Mouse (Mus musculus) intestine, embryonic 14.5 days (tissue): ENCODE results near the gene E4f1. TPM values are rescaled to one million over a fixed set of nuclear protein-coding genes. Genes with fewer than 3 reads are reported as not detected.

Experiments
- ATAC-seq: fragments of 200-750 bp; cut with Nextera tagmentation; replicated peaks from 2 replicates; pipeline ENCODE4 v1.8.0; 2017; ENCODE audit warnings: low read depth, moderate number of reproducible peaks, moderate TSS enrichment, moderate library complexity; ENCODE audit not compliant: low FRiP score, low TSS enrichment
- DNase-seq: peaks from one replicate; pipeline ENCODE4 v3.0.0-alpha.2; 2018; ENCODE audit warnings: low spot score
- H3K27ac ChIP-seq: fragments of 300-500 bp; sonication (generic); 2 replicates; pipeline ENCODE4 v1.5.1; 2014; ENCODE audit warnings: low read depth, mild to moderate bottlenecking, control low read depth
- H3K27me3 ChIP-seq: fragments of 300-500 bp; sonication (generic); replicated peaks from 2 replicates; pipeline ENCODE4 v1.6.1; 2014; ENCODE audit warnings: low read length, control low read depth; ENCODE audit not compliant: control insufficient read depth, insufficient read depth
- H3K36me3 ChIP-seq: fragments of 300-500 bp; sonication (generic); 2 replicates; pipeline ENCODE4 v1.6.1; 2014; ENCODE audit warnings: low read length, control low read depth; ENCODE audit not compliant: control insufficient read depth, insufficient read depth
- H3K4me1 ChIP-seq: fragments of 300-500 bp; sonication (generic); replicated peaks from 2 replicates; pipeline ENCODE4 v1.6.1; 2014; ENCODE audit warnings: low read length, control low read depth, mixed read lengths; ENCODE audit not compliant: control insufficient read depth, insufficient read depth
- H3K4me2 ChIP-seq: fragments of 300-500 bp; sonication (generic); 2 replicates; pipeline ENCODE4 v1.6.1; 2014; ENCODE audit warnings: low read length
- H3K4me3 ChIP-seq: fragments of 300-500 bp; sonication (generic); 2 replicates; pipeline ENCODE4 v1.5.1; 2014; ENCODE audit warnings: low read depth, low read length, control low read depth, mixed read lengths
- H3K9ac ChIP-seq: fragments of 300-500 bp; sonication (generic); 2 replicates; pipeline ENCODE4 v1.6.1; 2014; ENCODE audit warnings: mild to moderate bottlenecking, low read length
- H3K9me3 ChIP-seq: fragments of 300-500 bp; sonication (generic); 2 replicates; pipeline ENCODE4 v1.6.1; 2016; ENCODE audit warnings: low read length, control low read depth; ENCODE audit not compliant: control insufficient read depth
- WGBS: fragments of 180-500 bp; shearing (Covaris S2); extraction: QIAGEN DNeasy Blood & Tissue Kit; methylation state at CpG from one replicate; pipeline ENCODE4 v1.1.7; 2014; 5-methylcytosine and 5-hydroxymethylcytosine counted together
- polyA plus RNA-seq: library from polyadenylated mRNA; unstranded; fragments of >200 nt; fragmentation: Nextera tagmentation; extraction: Ambion mirVana; gene quantifications from 2 replicates; pipeline ENCODE4 v1.2.1, GENCODE M21; 2014

E4f1 gene
- polyA plus RNA-seq, 1 experiment from 2014 or later, result 23.2 TPM

GRCm38 (mm10) chr17:24454756-24455522, 15.2 kb downstream of the E4f1 start:
- no peaks in the 10 kb centered on the region for H3K9me3 ChIP-seq
- H3K9ac ChIP-seq, result peak overlapping the region; percentile 89
- peak overlapping the region; percentile 79 for H3K4me2 ChIP-seq
- under 1% methylated on average over 67 of the region's 67 CpGs for WGBS
- peak; percentile 93 for ATAC-seq
- DNase-seq, result peak; percentile 100
- no peaks in the 10 kb centered on the region for H3K27me3 ChIP-seq
- H3K4me3 ChIP-seq, result peak overlapping the region; percentile 90
- H3K36me3 ChIP-seq, result peaks cover 20% of the 10 kb centered on the region
- H3K4me1 ChIP-seq, result peaks cover 8% of the 10 kb centered on the region
- peak overlapping the region; percentile 97 for H3K27ac ChIP-seq

- no peaks in the 10 kb centered on the region for H3K9me3 ChIP-seq
- ATAC-seq, result no peak; the same call in none of the 2 replicates
- DNase-seq, result no peak
- H3K4me1 ChIP-seq, result peaks cover 8% of the 10 kb centered on the region
- H3K36me3 ChIP-seq, result peaks cover 27% of the 10 kb centered on the region
- H3K4me3 ChIP-seq, result peak overlapping the region; percentile 90
- H3K27me3 ChIP-seq, result no peaks in the 10 kb centered on the region
- H3K9ac ChIP-seq, result peak overlapping the region; percentile 89
- peak overlapping the region; percentile 79 for H3K4me2 ChIP-seq
- WGBS, result 3% methylated on average over 14 of the region's 14 CpGs
- peak overlapping the region; percentile 97 for H3K27ac ChIP-seq
These were observed 15.8 kb downstream of the E4f1 start for GRCm38 (mm10) chr17:24454218-24454755.

GRCm38 (mm10) chr17:24453372-24453771, 16.7 kb downstream of the E4f1 start:
- 74% methylated on average over 2 of the region's 2 CpGs for WGBS
- Histone ChIP-seq H3K4me2 (no peak overlapping the region), H3K4me1 (peaks cover 8% of the 10 kb centered on the region), H3K27ac (no peak overlapping the region), H3K27me3 (no peaks in the 10 kb centered on the region), H3K4me3 (no peak overlapping the region), H3K9ac (no peak overlapping the region), H3K9me3 (no peaks in the 10 kb centered on the region), H3K36me3 (peaks cover 36% of the 10 kb centered on the region)
- ATAC-seq (no peak), DNase-seq (no peak)

GRCm38 (mm10) chr17:24451220-24451619, 18.9 kb downstream of the E4f1 start:
- Histone ChIP-seq H3K27ac (no peak overlapping the region), H3K4me1 (peaks cover 8% of the 10 kb centered on the region), H3K4me3 (no peak overlapping the region), H3K9me3 (no peaks in the 10 kb centered on the region), H3K4me2 (no peak overlapping the region), H3K9ac (no peak overlapping the region), H3K27me3 (no peaks in the 10 kb centered on the region), H3K36me3 (peaks cover 58% of the 10 kb centered on the region)
- ATAC-seq (no peak), DNase-seq (no peak)
- WGBS, result 93% methylated on average over 6 of the region's 6 CpGs

GRCm38 (mm10) chr17:24449507-24449906, 20.6 kb downstream of the E4f1 start:
- H3K4me2 ChIP-seq, result no peak overlapping the region
- 95% methylated on average over 6 of the region's 6 CpGs for WGBS
- peaks cover 75% of the 10 kb centered on the region for H3K36me3 ChIP-seq
- H3K27ac ChIP-seq, result no peak overlapping the region
- H3K9ac ChIP-seq, result no peak overlapping the region
- no peak overlapping the region for H3K4me3 ChIP-seq
- H3K4me1 ChIP-seq, result peaks cover 8% of the 10 kb centered on the region
- H3K9me3 ChIP-seq, result no peaks in the 10 kb centered on the region
- no peak for DNase-seq
- ATAC-seq, result no peak
- no peaks in the 10 kb centered on the region for H3K27me3 ChIP-seq

GRCm38 (mm10) chr17:24446590-24446989, 23.5 kb downstream of the E4f1 start:
- peaks cover 91% of the 10 kb centered on the region for H3K36me3 ChIP-seq
- DNase-seq, result no peak
- WGBS, result 90% methylated on average over 8 of the region's 8 CpGs

GRCm38 (mm10) chr17:24443409-24443808, 26.7 kb downstream of the E4f1 start:
- no peak overlapping the region for H3K9ac ChIP-seq
- H3K4me2 ChIP-seq, result no peak overlapping the region
- 92% methylated on average over 4 of the region's 4 CpGs for WGBS
- ATAC-seq, result no peak
- H3K36me3 ChIP-seq, result peaks cover 92% of the 10 kb centered on the region
- no peaks in the 10 kb centered on the region for H3K9me3 ChIP-seq
- no peak for DNase-seq
- H3K27me3 ChIP-seq, result no peaks in the 10 kb centered on the region
- no peak overlapping the region for H3K27ac ChIP-seq
- no peaks in the 10 kb centered on the region for H3K4me1 ChIP-seq
- H3K4me3 ChIP-seq, result no peak overlapping the region

More at GRCm38 (mm10) chr17:24446590-24446989, 23.5 kb downstream of the E4f1 start:
- Histone ChIP-seq H3K9ac (no peak overlapping the region), H3K9me3 (no peaks in the 10 kb centered on the region), H3K4me2 (no peak overlapping the region), H3K4me1 (no peaks in the 10 kb centered on the region), H3K27ac (no peak overlapping the region), H3K4me3 (no peak overlapping the region), H3K27me3 (no peaks in the 10 kb centered on the region)
- no peak for ATAC-seq

- H3K9ac ChIP-seq, result no peak within 1 kb of the TSS
- 86% methylated on average over 7 of the region's 7 CpGs for WGBS
- no peak within 1 kb of the TSS for H3K4me3 ChIP-seq
- no peaks in the 10 kb centered on the region for H3K4me1 ChIP-seq
- DNase-seq (no peak), ATAC-seq (no peak)
- no peaks in the 10 kb centered on the region for H3K9me3 ChIP-seq
- no peak within 1 kb of the TSS for H3K4me2 ChIP-seq
- peaks cover 92% of the 10 kb centered on the region for H3K36me3 ChIP-seq
- H3K27me3 ChIP-seq, result no peaks in the 10 kb centered on the region
- no peak within 1 kb of the TSS for H3K27ac ChIP-seq
These were observed 27.4 kb downstream of the E4f1 start, which contains the start of gene Dnase1l2 for GRCm38 (mm10) chr17:24442632-24443155. Gene Dnase1l2 (minus strand): TSS chr17:24443105.
